Mouse (Mus musculus): ENCODE data around the gene Psmg1. TPM values are rescaled to one million over a fixed set of nuclear protein-coding genes. Genes with fewer than 3 reads are reported as not detected.

Gene Psmg1
- polyA plus RNA-seq, 1 experiment from 2014 or later, result 58.0 TPM

Small RNA genes within 50 kb of the gene (microRNA-seq; reads per million reads assigned to microRNA genes)
- gene Gm27833, result not detected

Other genes starting within 250 kb of the Psmg1 start
- 287 and 303 TPM in 2 replicates for gene Brwd1, start 91.6 kb upstream of the Psmg1 start, polyA plus RNA-seq (2015; fragmentation: Nextera tagmentation; extraction: Ambion mirVana)
- 509 and 559 TPM in 2 replicates for gene Hmgn1, start 136.8 kb upstream of the Psmg1 start, polyA plus RNA-seq (2015; fragmentation: Nextera tagmentation; extraction: Ambion mirVana)
- gene Wrb, start 154.4 kb upstream of the Psmg1 start, polyA plus RNA-seq (2015; fragmentation: Nextera tagmentation; extraction: Ambion mirVana), result 167 and 171 TPM in 2 replicates
- 1.6 and 1.8 TPM in 2 replicates for gene Lca5l, start 201.3 kb upstream of the Psmg1 start, polyA plus RNA-seq (2015; fragmentation: Nextera tagmentation; extraction: Ambion mirVana)
- 1.3 and 1.7 TPM in 2 replicates for gene Sh3bgr, start 209.5 kb upstream of the Psmg1 start, polyA plus RNA-seq (2015; fragmentation: Nextera tagmentation; extraction: Ambion mirVana)
- gene B3galt5, start 244.8 kb upstream of the Psmg1 start, polyA plus RNA-seq (2015; fragmentation: Nextera tagmentation; extraction: Ambion mirVana), result 1.5 and 1.6 TPM in 2 replicates